Mouse (Mus musculus) heart, postnatal 0 days (tissue): ENCODE data around the gene Baiap3.
"Not testable (repeated sequence)": the region's sequence is repeated elsewhere in the genome, so short reads cannot be mapped to it uniquely, and the experiment has no call there.

ENCODE experiments used
- CTCF ChIP-seq: IDR thresholded peaks from 2 replicates; pipeline ENCODE4 v1.5.1; 2016; ENCODE audit warnings: antibody characterized with exemption, control low read depth, low read depth
- EP300 ChIP-seq: IDR thresholded peaks from 2 replicates; pipeline ENCODE4 v1.6.1; 2016; ENCODE audit warnings: antibody characterized with exemption, low read depth

DNA sequence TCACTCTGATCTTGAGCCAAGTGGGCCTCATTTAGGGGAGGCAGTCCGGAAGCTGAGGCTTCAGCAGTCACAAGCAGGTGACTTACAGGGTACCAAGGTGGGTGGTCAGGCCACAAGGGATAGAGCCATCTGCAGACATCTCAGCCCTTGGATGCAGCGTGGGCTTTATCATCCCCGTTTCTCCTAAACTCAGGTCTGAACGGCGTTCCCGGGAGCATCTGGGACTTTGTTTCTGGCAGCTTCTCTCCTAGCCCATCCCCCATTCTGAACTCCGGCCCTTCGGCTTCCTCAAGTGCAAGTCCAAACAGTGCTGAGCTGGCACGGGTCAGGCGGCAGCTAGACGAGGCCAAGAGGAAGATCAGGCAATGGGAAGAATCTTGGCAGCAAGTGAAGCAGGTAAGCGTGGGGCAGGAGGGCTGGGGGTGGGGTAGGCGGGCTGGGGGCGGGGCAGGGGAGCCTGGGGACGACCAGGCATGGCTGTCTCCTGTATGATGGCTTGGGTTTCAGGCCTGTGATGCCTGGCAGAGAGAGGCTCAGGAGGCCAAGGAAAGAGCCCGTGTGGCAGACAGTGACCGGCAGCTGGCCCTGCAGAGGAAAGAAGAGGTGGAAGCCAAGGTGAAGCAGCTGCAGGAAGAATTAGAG lies 26.0 kb downstream of the Baiap3 start:
- TF ChIP-seq EP300, CTCF: not testable (repeated sequence)
